ENCODE assay signal across 28 mouse cellular contexts in genomic region chr4:34484273-34484672, GRCm38 (mm10).
"Had no signal": no experiment of that assay in that cellular context is flagged by ENCODE, and none has a peak within 500 bp of the region (broad histone marks: within the 10 kb centered on the region; RNA-seq: fewer than 3 reads in every experiment).

No protein-coding gene starts in this region.

- H3K4me3 ChIP-seq: embryonic facial prominence, embryonic 10.5 days; embryonic facial prominence, embryonic 12.5 days; embryonic facial prominence, embryonic 13.5 days; embryonic facial prominence, embryonic 15.5 days; erythroblast, embryonic 14.5 days; forebrain, embryonic 10.5 days; forebrain, embryonic 12.5 days; forebrain, embryonic 13.5 days; forebrain, embryonic 15.5 days; gastrocnemius, adult 2 months had no signal

- H3K4me2 ChIP-seq: embryonic facial prominence, embryonic 12.5 days; embryonic facial prominence, embryonic 13.5 days; embryonic facial prominence, embryonic 15.5 days; forebrain, embryonic 12.5 days; forebrain, embryonic 13.5 days; forebrain, embryonic 15.5 days had no signal

- H3K9ac ChIP-seq: embryonic facial prominence, embryonic 12.5 days; embryonic facial prominence, embryonic 13.5 days; embryonic facial prominence, embryonic 15.5 days; forebrain, embryonic 12.5 days; forebrain, embryonic 13.5 days; forebrain, embryonic 15.5 days; forebrain, postnatal 0 days had no signal

- H3K36me3 ChIP-seq: embryonic facial prominence, embryonic 10.5 days; embryonic facial prominence, embryonic 12.5 days; embryonic facial prominence, embryonic 13.5 days; embryonic facial prominence, embryonic 15.5 days; forebrain, embryonic 10.5 days; forebrain, embryonic 12.5 days; forebrain, embryonic 15.5 days had no signal

- H3K27me3 ChIP-seq: embryonic facial prominence, embryonic 12.5 days; embryonic facial prominence, embryonic 13.5 days; embryonic facial prominence, embryonic 15.5 days; forebrain, embryonic 12.5 days; forebrain, embryonic 13.5 days; forebrain, embryonic 15.5 days had no signal

- H3K27ac ChIP-seq: embryonic facial prominence, embryonic 10.5 days; embryonic facial prominence, embryonic 12.5 days; embryonic facial prominence, embryonic 13.5 days; embryonic facial prominence, embryonic 15.5 days; forebrain, embryonic 10.5 days; forebrain, embryonic 12.5 days; forebrain, embryonic 13.5 days; forebrain, embryonic 15.5 days; gastrocnemius, adult 2 months had no signal

- H3K9me3 ChIP-seq: embryonic facial prominence, embryonic 10.5 days; embryonic facial prominence, embryonic 12.5 days; embryonic facial prominence, embryonic 13.5 days; embryonic facial prominence, embryonic 15.5 days; forebrain, embryonic 10.5 days; forebrain, embryonic 12.5 days; forebrain, embryonic 13.5 days; forebrain, embryonic 15.5 days had no signal

- DNase-seq: cerebellum, adult 2 months; cerebellum, adult 8-10 months; cerebellum, adult 9-10 months; cerebellum, adult 9-11 months; cerebellum, postnatal 10 days; cerebellum, postnatal 14 days; cerebellum, postnatal 25 days; cerebellum, postnatal 36 days; embryo, embryonic 11 days; forebrain, postnatal 0 days; gastrocnemius, adult 2 months; gastrocnemius, postnatal 10 days; gastrocnemius, postnatal 14 days; gastrocnemius, postnatal 25 days; gastrocnemius, postnatal 36 days; heart, adult 11 months; heart, adult 18-20 months had no signal

- ATAC-seq: forebrain, embryonic 13.5 days; forebrain, embryonic 14.5 days; forebrain, embryonic 15.5 days; forebrain, embryonic 16.5 days; forebrain, postnatal 0 days had no signal

- H3K4me1 ChIP-seq: embryonic facial prominence, embryonic 10.5 days; embryonic facial prominence, embryonic 12.5 days; embryonic facial prominence, embryonic 13.5 days; embryonic facial prominence, embryonic 15.5 days; forebrain, embryonic 10.5 days; forebrain, embryonic 12.5 days; forebrain, embryonic 13.5 days; forebrain, embryonic 15.5 days had no signal
